Mouse (Mus musculus): Measurements from ENCODE around the gene Zdhhc19.

DNA sequence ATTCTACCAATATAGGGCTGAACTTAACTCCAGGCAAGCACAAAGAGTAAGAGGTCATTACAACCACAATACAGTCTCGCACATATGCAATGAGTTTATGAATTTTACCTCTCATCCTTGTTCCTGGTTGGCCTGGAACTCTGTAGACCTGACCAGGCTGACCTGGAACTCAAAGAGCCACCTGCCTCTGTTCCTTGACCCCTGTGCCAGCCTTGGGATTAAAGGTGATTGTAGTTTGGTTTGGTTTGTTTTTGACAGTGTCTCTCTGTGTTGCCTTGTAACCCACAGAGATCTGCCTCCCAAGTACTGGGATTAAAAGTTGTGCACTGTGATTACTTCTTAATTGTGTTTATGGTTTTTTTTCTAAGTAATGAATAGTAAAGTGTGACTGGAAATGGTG is 39.3 kb upstream of the Zdhhc19 start:
- TF ChIP-seq CTCF (IDR thresholded peaks at IDR 0.05; ENCODE audit: control insufficient read depth, insufficient read depth, insufficient replicate concordance, low read depth, low read length): no peak
- no peak for TF ChIP-seq POLR2A (IDR thresholded peaks at IDR 0.05; ENCODE audit: control insufficient read depth, low read depth, low read length)
